Mouse (Mus musculus) neutrophil, adult 5-6 weeks (primary cell): ENCODE data around the gene Bpi. TPM values are rescaled to one million over a fixed set of nuclear protein-coding genes. Genes with fewer than 3 reads are reported as not detected.

Source experiments
- total RNA-seq: library from RNA; stranded (forward); fragments of 200-1000 nt; gene quantifications from 2 replicates; pipeline ENCODE4 v1.2.3, GENCODE M21; 2017

Gene Bpi
- total RNA-seq, 1 experiment from 2014 or later = not detected

Other genes starting within 250 kb of the Bpi start
- 26.4 and 28.2 TPM in 2 replicates for gene Tti1, start 229.7 kb upstream of the Bpi start, total RNA-seq
- gene Rprd1b, start 229.6 kb upstream of the Bpi start, total RNA-seq = 18.9 and 29.2 TPM in 2 replicates
- gene Tgm2, start 111.7 kb upstream of the Bpi start, total RNA-seq = 16.6 and 20.3 TPM in 2 replicates
- gene D630003M21Rik, start 28.9 kb upstream of the Bpi start, total RNA-seq = not detected in 2 replicates
- gene Lbp, start 48.4 kb downstream of the Bpi start, total RNA-seq = 1.2 and 2.6 TPM in 2 replicates
- gene Snhg11, start 117.5 kb downstream of the Bpi start, total RNA-seq = not detected in 2 replicates
- 71.7 and 86.1 TPM in 2 replicates for gene Ralgapb, start 151.8 kb downstream of the Bpi start, total RNA-seq
- gene Adig, start 244.5 kb downstream of the Bpi start, total RNA-seq = not detected in 2 replicates